Mouse (Mus musculus) right cerebral cortex, adult 2 months (tissue): ENCODE results near the gene Pakap.

Experiments used
- DNase-seq, 2 experiments: peaks; one replicate each; pipeline ENCODE4 v3.0.0; 2021 to 2022; ENCODE audit warnings: low spot score in 2 of 2

Pakap gene

DNA sequence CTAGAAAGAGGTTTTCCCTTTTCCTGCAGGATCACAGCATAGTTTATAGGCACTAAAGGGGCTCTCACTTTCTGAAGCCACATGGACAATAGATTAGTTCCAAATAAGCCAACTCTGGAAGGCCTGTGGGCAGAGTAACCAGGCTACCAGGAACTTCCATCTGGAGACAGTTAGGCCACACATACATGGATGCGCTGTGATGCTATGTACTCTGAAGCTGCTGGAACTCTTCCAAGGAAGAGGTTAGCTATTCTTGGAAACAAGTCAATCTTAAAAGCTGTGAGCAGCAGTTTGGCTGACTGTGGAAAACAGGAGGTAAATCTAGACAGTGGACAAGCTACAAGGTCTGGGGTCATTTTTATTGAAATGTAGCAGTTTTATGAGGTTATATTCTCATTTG, 196.4 kb downstream of the Pakap start:
- no peak for DNase-seq

DNA sequence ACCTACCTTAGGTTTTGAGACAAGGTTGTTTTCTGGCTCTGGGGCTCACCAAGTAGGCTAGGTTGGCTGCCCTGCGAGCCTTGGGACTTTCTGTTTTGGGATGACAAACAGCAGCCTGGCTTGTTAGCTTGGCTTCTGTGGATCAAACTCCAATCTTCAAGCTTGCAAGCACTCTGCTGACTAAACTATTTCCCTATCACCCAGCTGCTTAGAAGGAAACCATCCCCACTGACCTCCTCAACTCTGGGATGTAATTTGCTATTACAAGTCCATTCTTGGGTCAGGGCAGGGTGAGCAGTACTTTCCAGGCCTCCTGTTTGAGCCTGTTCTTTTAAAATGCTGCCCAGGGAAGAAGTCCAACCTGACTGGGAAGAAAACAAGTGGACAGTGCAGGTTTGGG, 196.9 kb downstream of the Pakap start:
- no peak for DNase-seq

- no peak for DNase-seq
Observed at GRCm38 (mm10) chr4:57765806-57766205, 197.8 kb downstream of the Pakap start.

- DNase-seq, result no peak
Observed at GRCm38 (mm10) chr4:57769007-57769406, 201.0 kb downstream of the Pakap start.

DNA sequence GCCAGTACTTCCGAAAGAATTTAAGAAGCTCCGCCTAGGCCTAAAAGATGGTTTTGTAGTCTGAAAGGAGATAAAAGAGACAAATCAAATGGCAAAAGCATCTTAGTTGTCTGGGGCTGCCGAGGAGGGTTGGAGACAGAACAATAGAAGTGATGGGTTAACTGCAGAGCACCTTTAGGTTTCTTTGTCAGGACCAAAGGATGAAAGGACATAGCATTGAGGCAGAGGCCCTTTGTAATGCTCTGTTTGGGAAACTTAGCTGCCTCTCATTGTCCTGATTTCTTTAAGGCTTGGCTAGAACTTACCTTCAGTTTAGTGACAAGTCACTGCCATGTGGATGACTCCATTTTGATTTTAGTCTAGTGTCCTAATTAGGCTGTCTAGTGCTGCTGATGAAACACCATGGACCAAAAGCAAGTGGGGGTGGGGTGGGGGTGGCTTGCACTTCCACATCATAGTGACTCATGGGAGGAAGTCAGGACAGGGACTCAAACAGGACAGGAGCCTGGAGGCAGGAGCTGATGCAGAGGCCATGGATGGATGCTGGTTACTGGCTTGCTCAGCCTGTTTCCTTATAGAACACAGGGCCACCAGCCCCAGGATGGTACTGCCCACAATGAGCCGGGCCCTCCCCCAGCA, 202.3 kb downstream of the Pakap start:
- DNase-seq, result no peak

- DNase-seq, result no peak
Observed at GRCm38 (mm10) chr4:57771558-57772219, 203.7 kb downstream of the Pakap start.

GRCm38 (mm10) chr4:57772851-57773510, 205.0 kb downstream of the Pakap start:
- no peak for DNase-seq

GRCm38 (mm10) chr4:57774517-57774916, 206.5 kb downstream of the Pakap start:
- no peak for DNase-seq

DNA sequence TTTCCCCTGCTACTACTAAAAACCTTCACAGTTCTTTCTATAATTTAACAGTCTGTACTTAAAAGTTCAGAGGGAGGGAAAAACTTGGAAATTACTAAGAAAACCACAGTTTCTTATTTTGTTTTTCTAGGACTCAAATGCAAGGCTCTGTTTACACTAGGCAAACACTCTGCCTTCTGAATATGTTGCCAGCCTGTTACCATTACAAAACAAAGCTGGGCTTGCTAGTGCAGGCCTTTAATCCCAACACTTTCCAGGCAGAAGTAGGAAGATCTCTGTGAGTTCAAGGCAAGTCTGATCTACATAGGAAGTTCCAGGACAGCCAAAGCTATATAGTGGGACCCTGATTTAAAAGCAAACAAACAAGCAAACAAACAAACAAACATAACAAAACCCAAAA, 207.6 kb downstream of the Pakap start:
- no peak for DNase-seq

DNA sequence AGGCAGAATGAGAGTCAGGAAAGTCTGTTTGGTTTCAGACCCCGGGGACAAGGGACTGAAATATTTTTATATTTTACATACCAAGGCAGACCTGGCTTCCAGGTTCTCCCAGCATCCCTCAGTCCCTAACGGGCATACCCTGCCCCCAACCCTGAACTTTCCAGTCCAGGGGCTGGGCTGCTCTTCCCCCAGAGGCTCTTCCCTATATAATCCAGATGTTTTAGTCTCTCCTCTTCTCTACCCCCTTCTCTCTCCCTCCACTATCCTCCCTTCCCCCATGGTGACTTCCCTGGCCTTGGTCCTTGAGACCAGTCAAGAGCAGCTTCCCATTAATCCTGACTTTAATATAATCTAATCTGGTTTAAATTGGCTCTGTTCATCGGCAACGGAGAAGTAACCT, 212.4 kb downstream of the Pakap start:
- no peak for DNase-seq

- DNase-seq, result no peak
Observed at GRCm38 (mm10) chr4:57780833-57781641, 213.1 kb downstream of the Pakap start.

- peak in 1 of 2 experiments; percentile 40 for DNase-seq
Observed at GRCm38 (mm10) chr4:57781994-57782393, 214.0 kb downstream of the Pakap start.

DNA sequence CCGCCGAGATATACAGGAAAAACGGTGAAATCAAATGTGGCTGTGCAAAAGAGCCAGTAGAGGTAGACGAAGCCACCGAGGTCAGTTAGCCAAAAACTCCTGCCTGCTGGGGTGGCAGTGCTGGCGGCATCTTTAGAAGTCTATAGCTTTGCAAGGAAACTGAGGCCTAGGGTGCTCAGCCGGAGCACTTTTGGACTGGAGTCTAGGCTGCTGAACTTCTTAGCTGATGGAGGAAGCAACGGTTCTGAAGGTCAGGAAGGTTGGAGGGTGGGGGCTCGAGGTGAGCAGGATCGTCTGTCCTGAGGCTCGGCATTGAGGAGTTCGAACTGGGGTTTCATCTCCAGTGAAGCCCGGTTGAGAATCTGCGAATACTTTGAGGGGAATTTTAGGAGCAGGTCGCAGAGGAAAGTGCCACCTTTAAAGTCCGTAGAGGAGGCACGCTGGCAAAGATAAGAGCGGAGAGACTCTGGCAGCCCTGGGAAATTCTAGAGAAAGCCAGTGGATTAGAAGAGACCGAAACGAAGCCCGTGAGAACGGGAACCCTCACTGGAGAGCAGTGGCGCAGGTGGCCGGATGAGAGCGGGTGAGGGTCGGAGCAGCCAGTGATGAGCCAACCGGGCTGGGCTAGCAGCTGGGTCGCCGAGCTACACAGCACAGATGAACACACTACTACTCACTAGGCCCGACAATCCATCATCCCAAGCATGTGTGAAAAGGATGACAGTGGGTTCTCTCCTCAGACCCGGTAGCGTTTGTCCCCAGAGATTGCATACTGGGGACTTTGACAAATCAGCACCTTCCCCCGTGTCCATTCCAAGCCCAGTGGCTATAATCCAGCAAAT, 214.8 kb downstream of the Pakap start:
- no peak for DNase-seq

- DNase-seq, result no peak
Observed at GRCm38 (mm10) chr4:57783391-57783770, 215.4 kb downstream of the Pakap start.

GRCm38 (mm10) chr4:57783853-57784600, 216.0 kb downstream of the Pakap start:
- DNase-seq, result no peak

- DNase-seq, result no peak
Observed at GRCm38 (mm10) chr4:57788709-57789108, 220.7 kb downstream of the Pakap start.

- no peak for DNase-seq
Observed at GRCm38 (mm10) chr4:57789118-57789517, 221.1 kb downstream of the Pakap start.

DNA sequence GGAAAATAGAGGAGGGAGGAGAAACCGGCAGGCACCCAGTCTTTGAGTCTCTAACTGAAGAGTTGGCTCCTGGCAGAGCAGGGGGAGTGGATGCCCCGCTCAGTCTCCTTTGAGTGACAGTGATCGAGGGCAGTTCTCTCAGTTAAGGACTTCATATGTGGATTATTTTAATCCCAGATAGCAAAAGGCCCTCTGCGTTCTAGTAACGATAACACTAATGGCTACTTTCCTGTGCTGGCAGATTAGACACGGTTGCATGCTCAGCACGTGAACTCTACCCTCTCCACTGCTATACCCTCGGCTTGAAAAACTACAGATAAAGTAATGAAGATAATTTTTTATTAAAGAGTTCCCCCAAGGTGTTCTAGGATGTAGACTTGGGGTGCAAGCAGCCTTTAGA, 226.0 kb downstream of the Pakap start:
- no peak for DNase-seq

- no peak for DNase-seq
Observed at GRCm38 (mm10) chr4:57794547-57794946, 226.6 kb downstream of the Pakap start.

DNA sequence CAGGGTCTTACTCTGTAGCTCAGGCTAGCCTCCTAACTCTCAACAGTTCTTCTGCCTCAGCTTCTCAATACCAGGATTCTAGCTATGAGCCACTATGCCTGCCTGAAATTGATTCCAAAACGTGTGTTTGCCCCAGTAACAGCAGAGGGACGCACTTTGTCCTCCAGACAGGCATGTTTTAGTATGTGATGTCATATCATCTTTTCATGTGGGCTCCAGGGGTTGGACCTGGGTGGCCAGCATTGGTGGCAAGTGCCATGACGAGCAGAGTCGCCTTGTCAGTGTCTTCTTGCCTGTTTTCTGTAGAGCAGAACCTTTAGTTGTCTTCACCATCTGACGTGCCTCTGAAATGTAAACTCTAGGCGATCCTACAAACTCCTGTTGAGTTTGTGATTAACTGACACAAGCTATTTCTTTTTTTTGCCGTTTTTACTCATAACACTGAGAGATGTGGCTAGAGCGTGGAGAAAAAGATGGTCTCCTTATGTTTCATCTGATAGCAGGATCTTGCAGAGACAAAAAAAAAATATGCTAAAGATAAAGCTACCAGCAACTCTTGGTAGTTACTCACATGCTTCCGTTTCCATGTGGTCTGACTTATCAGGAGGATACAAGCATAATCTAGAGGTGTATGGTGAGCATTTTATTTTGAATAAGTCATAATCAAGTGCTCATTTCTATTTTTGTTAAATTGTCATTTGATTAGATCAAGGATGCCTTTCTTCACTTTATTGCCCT, 229.7 kb downstream of the Pakap start:
- DNase-seq, result no peak
